Mouse (Mus musculus) right cerebral cortex, adult 18-20 months (tissue): ENCODE results near the gene Echs1.
"Not testable (repeated sequence)": the region's sequence is repeated elsewhere in the genome, so short reads cannot be mapped to it uniquely, and the experiment has no call there.

Experiments used
- DNase-seq: peaks from one replicate; pipeline ENCODE4 v3.0.0; 2022; ENCODE audit warnings: mixed read lengths

Echs1 gene

GRCm38 (mm10) chr7:140116329-140117054 is at the start of gene Echs1:
Gene Echs1 (minus strand): TSS chr7:140116476.
- peak; percentile 93 for DNase-seq

DNA sequence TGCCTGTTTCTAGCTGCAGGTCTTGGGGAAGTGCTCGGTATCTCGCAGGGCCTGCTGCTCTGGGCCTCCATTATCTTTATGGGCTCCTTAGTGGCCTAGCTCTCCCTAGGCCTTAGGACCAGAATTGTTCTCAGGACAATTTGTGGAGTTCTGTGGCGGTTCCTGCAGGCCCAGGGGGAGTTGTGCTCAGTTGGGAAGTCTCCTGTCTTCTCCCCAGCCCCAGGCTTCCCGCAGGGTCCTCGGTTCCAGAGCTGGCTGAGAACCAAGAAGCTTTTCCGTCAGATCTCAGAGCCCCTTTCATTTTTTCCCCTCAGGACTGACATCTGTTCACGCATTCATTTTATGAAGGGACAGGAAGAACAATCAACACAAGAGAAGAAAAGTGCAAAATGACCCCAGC is 48.4 kb upstream of the Echs1 start, which contains the start of gene Olfr522:
TSS of gene Olfr522 (minus strand) at position 101 of the 400 bp plus-strand sequence.
- no peak for DNase-seq

DNA sequence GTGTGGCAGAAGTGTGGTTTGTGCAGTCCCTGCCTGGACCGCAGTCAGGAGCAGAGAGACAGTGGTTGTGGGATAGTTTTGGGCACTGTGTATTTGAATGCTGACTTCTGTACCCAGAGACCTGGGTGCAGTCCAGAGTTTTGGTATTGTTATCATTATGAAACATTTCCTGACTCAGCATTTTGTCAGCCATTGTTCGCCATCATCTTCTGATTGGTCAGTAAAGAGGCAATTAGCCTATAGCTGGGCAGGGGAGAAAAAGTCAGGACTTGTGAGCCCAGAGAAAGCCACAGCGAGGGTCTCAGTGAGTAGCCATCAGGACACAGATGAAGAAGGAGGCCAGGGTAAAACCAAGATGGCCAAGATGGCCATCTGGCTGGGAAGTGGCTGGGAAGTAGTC is 44.1 kb upstream of the Echs1 start:
- DNase-seq, result no peak

DNA sequence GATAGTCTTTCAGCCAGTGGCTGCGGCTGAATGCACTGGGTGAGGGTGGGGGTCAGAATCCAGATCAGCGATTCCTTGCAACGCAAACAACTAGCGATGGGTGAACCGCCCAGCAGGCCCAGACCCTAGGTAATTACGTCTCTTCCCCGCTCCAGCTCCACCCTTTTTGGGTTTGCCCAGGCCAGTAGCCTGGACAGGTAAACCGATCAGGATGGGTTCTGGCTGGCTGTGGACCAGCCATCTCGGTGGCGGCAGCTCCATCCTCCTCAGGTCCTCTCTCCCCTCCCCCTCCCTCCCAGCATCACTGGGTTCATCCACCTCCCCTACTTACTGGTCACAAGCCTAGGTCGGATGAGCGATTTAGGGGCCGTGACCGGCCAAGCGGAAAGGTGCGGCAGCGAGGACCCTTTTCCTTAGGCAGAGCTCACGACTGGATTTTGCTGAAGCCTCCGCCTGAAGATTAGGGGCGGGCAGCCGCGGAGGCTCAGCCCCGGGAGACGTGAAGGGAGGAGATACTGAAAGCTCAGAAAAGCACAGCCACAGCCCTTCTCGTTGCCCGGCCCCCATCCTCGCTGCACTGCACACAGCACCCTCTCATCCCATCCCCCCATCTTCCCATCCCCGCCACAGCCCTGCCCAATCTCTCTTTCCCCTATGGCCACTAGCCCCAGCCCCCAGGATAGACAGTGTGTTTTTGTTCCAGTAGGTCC is 38.1 kb upstream of the Echs1 start, which contains the start of gene Sprn:
TSS of gene Sprn (minus strand) at position 660 of the 710 bp plus-strand sequence.
- peak; percentile 89 for DNase-seq

DNA sequence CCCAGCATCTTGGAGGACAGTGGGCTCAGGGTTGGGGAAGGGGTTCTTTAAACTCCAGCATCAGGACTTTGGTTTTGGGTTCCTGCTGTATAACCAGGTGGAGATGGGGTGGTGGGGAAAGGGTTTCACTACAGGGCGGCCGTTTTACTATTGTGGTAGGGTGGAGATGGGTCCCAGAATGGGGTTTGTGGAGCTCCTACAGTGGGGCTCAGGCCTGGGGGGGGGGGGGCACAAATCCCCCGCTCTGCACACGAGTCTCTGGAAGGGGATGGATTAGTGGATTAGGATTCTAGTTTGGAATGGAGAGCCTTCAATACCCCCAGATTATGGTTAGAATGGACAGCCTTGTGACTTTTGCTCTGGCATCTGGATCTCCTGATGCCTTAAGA is 37.5 kb upstream of the Echs1 start:
- DNase-seq, result no peak

GRCm38 (mm10) chr7:140153383-140153782 is 37.1 kb upstream of the Echs1 start:
- DNase-seq, result peak; percentile 69

DNA sequence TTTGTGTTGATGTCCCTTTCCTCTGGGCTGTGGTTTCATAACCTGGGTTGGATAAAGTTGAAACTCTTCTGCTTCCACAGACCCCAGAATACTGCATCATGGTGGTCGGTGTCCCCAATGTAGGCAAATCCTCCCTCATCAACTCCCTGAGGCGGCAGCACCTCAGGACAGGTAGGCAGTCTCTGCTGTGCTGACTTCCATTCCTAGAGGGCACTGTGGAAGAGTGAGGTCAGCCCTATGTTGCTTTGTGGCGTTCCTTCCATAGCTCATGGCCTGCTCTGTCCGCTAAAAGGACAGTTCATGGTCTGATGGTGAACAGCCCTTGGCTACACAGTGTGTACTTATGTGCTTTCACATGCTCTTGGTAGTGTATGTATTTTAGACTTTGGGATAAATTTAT is 28.3 kb upstream of the Echs1 start:
- DNase-seq, result no peak

DNA sequence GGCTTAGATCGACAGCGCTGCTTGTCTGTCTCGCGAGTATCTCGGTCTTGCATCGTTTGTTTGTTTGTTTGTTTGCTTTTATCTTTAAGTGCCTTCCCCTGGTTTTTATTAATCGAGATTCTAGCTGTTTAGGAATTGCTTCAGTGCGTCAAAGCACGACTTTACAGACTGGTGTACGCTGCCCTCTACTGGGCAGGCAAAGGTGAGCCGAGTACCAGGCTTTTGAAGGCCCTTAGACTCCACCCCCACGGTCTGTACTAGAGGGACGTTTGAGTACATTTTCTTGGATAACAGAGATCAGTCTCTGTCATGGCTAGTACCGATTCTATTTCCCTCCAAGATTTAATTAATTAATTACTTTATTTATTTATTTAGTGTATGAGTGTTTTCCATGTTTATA is 25.1 kb upstream of the Echs1 start:
- peak; percentile 51 for DNase-seq

GRCm38 (mm10) chr7:140138021-140138310 is 21.7 kb upstream of the Echs1 start:
- DNase-seq, result no peak

DNA sequence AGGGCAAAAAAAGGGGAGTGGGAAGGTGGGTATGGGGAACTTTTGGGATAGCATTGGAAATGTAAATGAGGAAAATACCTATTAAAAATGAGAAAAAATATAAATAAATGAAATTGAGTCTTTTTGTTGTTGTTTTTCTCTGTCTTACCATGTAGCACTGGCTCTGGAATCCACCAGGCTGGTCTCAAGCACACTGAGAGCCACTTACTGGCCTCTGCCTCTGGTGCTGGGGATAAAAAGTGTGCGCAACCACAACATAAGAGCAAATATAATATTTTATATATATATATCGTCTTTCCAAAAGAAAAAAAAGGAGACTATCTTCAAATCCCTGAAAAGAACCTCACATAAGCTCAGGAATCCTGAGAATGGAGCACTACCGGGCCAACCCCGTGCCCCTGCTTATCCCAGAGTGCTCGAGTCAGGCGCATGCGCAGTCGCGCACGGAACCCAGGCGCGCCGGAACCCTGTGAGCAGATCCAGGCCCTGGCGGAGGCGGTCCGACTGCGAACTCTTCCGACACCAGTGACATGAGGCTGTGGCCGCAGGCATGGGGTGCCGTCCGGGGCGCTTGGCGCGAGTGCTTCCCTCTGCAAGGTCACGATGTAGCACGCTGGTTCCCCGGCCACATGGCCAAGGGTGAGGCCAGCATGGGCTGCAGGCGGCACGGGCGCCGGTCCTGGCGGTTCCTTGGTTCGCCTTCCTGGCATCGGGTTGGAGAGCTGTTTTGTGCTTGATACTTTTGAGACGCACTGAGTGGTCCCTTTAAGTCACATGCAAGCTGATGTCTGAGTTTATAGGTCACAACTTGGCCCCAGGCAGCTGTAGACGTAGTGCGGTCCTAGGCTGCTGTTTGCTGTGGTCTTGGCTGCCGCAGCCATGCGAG is 21.1 kb upstream of the Echs1 start, which contains the start of gene Mtg1:
TSS of gene Mtg1 (plus strand) at position 430 of the 886 bp plus-strand sequence.
- peak; percentile 97 for DNase-seq

GRCm38 (mm10) chr7:140135106-140135770 is 19.0 kb upstream of the Echs1 start:
- DNase-seq, result no peak

DNA sequence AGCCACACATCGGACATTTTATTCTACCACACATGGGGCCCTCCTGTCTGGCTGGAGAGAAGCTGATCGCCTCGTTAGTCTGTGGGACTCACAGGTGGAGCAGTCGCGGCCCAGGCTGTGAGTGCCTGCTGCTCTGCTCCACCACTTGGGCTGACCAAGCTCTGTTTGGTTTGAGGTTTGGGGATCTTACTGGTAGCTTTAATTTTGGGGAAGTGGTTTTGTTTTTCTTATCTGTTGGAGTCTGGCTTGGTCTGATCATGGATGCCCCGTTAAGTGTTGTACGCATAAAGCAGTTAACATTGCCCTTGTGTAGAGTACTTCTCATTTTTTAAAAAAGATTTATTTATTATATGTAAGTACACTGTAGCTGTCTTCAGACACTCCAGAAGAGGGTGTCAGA is 17.8 kb upstream of the Echs1 start:
- DNase-seq, result not testable (repeated sequence)

GRCm38 (mm10) chr7:140132184-140132583 is 15.9 kb upstream of the Echs1 start:
- DNase-seq, result not testable (repeated sequence)

DNA sequence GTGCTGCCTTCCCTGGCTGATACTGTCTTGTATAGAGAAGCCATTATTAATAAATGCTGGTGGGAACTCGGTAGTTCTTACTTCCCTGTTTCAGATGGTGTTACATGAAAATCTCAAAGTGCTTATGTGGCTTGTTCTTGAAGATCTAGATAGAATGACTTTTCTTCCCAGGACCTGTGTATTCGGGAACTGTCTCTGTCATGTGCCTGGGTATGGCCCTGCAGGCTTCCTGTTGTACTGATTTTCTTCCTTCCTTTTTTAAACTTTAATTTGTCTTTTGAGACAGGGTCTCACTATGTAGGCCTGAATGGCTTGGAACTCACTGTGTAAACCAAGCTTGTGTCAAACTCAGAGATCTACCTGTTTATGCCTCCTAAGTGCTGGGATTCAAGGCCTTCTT is 11.6 kb upstream of the Echs1 start:
- no peak for DNase-seq

DNA sequence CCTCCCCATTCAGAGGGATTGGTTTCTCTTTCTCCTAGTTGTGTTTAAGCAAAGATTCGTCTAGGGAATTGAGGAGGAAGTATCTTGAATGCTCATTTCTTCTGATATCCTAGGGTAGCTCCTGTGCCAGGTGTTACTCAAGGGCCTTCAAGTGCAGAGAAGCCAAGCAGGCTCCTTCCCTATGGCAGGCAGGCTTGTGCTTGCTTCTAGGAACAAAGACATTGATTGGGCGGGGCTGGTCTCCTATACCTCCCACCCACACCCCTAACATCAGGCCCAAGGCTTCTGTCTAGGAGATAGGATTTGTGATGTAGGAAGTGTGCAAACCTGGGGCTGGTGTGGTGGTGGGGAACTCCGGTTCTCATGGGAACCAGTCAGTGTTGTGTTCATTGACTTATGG is 10.7 kb upstream of the Echs1 start:
- no peak for DNase-seq

GRCm38 (mm10) chr7:140126022-140126350 is 9.7 kb upstream of the Echs1 start:
- DNase-seq, result no peak

DNA sequence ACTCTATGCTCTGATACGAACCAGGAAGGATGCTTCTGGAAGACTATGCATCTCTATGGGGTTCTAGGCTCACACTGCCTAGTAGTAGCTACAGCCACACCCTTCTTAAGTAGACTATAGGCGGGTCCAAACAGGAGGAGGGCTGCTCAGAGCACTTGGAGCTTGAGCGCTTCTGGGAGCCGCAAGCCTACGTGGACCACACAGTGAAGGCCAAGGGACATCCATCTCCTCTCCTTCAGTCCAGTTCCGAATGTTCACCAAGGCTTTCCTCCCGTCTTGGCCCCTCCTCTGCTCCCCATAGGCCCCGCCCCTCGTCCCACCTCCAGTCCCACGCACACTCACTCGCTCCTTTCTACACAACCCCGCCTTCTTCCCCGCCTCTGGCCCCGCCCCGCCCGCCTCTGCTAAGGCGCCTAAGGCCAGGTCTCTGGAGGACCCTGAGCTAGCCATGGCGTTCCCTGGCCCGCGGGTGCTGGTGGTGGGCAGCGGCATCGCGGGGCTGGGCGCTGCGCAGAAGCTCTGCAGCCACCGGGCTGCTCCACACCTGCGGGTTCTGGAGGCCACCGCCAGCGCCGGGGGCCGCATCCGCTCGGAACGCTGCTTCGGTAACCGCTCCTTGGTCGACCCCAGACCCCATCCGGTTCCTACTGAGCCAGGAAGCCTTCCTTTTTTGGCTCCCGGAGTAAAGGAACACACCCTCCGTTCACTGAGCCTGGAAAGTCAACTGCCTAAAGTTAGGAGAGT is 9.2 kb upstream of the Echs1 start:
- DNase-seq, result peak; percentile 92

DNA sequence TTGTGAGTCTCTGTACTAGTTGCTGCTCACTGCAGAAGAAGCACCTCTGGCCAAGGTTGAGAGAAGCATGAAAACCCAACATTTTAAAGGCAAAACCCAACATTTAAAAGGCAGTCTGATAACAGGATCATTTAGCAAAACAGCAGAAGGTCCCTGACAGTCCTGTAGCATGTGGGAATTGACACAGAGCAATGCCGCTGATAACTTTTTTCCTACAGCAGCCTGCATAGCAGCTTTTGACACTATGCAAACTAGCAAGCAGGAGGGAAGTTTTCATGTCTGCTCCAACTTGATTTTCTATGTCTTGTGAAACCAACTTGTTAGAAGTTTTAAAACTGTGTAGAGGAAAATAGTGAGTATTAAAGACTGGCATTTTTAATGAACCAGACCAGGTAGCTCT is 8.1 kb upstream of the Echs1 start:
- no peak for DNase-seq

DNA sequence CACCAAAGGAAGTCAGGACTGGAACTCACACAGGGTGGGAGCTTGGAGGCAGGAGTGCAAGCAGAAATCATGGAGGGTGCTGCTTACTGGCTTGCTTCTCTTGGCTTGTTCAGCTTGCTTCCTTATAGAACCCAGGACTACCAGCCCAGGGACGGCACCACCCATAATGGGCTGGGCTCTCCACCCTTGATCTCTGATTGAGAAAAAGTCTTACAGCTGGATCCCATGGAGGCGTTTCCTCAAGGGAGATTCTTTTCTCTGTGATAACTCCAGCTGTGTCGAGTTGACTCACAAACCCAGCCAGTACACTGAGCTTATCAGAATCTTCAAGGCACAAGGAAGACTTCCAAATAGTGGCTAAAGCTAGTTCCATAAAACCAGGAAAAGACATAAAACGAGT is 6.5 kb upstream of the Echs1 start:
- no peak for DNase-seq

DNA sequence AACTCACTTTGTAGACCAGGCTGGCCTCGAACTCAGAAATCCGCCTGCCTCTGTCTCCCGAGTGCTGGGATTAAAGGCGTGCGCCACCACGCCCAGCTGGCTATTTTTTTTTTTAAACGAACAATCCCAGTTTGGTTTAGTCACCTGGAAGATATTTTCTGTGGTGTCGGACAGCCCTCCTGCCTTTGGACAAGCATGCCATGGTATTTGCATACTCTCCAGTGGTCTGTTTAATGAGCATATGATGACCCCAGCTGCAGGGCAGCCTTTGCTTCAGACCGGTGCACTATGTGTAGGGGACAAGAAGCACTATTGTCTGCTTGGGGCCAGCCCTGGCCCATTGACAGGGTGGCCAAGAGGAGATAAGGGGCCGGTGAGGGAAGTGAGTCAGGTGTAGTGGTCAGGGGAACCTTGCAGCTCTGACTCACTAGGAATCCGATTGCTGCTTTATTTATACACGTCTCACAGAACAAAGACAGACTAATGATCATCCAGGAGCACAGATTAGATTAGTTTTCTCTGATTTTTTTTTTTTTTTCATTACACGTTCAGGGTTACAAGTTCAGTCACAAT is 5.1 kb upstream of the Echs1 start:
- DNase-seq, result no peak

DNA sequence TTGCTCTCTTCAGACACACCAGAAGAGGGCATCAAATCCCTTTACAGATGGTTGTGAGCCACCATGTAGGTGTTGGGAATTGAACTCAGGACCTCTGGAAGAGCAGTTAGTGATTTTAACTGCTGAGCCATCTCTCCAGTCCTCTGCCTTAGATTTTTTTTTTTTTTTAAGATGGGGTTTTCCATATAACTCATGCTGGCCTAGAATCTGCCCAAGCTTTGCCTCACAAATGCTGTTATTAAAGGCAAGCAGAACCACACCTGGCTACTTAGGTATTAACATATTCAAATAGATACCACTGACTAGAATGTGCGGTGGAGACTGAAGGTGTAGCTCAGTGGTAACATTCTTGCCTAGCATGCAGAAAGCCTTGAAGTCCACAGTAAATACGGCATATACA is 4.2 kb upstream of the Echs1 start:
- DNase-seq, result no peak
